Mouse (Mus musculus): ENCODE data around the gene Slain1.

DNA sequence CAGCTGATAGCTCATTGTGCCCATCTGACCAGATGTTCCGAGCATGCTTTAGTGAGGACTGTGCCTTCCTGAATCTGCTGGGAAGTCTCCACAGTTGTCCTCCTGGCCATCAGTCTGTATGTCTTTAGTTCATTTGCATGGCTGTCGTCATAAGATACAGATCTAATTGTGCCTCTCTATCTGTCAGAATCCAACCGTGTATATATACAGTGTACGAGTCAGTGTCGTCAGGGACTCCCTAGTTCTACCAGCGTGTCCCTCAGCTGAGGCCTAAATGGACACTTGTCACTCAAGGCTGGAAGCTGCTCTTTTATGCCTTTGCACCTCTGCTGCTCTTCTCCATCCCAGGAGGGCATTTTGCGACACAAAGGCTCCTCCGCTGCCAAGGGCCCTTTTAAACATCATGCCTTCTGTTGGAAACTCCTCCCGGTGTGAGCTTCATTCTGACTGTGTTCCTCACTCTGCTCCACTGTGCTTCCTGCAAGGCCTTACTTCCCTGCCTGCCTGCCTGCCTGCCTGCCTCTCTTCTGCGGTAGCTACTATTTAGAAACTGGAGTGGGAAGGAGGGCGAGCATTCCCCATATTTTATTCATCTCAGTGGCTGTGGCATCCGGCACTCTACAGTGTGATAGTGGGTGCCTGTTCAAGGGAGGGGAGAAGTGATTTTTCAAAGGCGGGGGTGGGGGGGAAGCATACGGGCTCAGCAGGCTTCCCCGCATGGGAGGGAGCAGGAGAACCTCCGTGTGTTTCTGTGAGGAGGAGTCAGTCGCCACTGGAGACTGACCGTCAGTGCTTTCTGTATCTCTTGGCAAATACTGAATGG is 29.6 kb downstream of the Slain1 start:
- TF ChIP-seq POLR2A (IDR thresholded peaks at IDR 0.05; ENCODE audit: control insufficient read depth, extremely low read depth, insufficient read depth, low read length, poor library complexity), result no peak
- TF ChIP-seq CTCF (IDR thresholded peaks at IDR 0.05; ENCODE audit: borderline replicate concordance, control insufficient read depth, extremely low read depth, insufficient read depth, low read length, poor library complexity), result no peak

Measured in thymus, adult 2 months (tissue).